Mouse (Mus musculus) frontal cortex, adult (tissue): ENCODE results near the gene Kcnh4.

Experiments
- ATAC-seq: cut with Nextera tagmentation; 2 replicates; pipeline ENCODE4 v1.9.2; 2017; ENCODE audit warnings: mild to moderate bottlenecking, moderate library complexity, mixed read lengths; ENCODE audit not compliant: low TSS enrichment

Kcnh4 gene

DNA sequence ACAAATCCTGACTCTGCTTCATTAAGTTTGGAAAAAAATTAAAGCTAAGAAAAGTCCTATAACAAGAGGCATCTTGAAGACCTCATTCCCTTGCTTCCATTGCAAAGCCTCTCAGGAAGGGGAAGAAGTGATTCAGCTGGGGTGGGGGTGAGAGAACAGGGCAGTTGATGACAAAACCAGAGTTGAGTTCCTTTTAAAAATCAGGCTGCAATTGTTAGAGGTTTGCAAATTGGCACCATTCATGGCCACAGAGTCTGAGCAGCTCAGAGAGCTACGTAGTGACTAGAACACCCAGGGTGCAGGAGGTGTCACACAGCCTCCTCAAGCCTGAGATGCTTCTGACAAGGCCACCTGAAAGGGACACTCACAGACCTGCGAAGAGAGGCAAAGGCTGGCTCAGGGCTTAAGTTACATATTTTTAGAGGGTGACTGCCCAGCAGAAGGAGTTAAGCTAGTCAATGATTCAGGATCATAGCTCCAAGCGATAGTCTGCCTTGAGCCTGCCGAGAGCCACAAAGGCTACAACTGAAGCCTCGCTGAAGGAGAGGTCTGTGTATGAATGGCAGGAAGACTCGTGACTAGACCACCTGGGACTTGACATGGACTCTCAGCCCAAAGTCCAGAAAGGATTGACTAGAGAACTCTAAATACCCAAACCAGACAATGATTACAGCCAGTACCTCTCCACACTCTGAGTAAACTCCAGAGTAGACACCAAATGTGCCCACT, 29.1 kb downstream of the Kcnh4 start:
- ATAC-seq = no peak

GRCm38 (mm10) chr11:100729976-100730375, 29.8 kb downstream of the Kcnh4 start:
- no peak for ATAC-seq

DNA sequence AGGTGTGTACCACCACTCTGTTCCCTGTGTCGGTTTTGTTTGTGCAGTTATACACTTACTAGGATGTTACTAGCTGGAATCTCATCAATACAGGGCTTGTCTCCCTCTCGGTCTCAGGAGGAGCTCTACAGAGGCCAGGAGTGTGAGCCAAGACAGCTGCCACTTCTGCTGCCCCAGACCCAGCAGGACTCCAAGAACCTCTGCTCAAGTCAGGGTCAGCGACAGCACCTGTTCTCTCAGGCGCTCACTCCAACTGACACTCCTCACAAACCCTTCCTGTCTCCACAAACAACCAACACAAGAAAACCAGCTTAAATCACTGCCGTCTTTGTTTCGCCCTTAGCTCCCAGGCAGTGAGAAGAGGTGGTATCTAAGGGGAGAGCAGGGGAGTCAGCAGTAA, 31.1 kb downstream of the Kcnh4 start:
- no peak for ATAC-seq

DNA sequence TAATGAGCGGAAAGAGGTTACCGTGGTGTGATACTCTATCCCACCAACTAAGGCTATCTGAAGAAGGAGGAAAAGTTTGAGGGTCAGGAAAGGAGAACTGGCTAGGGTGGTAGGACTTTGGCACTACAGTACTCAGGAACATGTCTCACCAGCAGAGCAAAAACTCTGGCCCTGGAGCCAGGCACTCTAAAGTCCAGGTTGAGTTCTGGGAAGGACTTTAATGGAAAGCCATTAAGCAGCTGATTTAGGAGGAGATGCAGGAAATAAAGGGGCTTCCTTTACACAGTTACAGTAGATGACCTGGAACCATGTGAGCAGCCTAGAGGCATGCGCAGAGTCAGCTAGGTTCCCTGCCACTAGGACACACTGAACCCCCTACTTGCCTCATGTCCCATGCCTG, 32.5 kb downstream of the Kcnh4 start:
- no peak for ATAC-seq

DNA sequence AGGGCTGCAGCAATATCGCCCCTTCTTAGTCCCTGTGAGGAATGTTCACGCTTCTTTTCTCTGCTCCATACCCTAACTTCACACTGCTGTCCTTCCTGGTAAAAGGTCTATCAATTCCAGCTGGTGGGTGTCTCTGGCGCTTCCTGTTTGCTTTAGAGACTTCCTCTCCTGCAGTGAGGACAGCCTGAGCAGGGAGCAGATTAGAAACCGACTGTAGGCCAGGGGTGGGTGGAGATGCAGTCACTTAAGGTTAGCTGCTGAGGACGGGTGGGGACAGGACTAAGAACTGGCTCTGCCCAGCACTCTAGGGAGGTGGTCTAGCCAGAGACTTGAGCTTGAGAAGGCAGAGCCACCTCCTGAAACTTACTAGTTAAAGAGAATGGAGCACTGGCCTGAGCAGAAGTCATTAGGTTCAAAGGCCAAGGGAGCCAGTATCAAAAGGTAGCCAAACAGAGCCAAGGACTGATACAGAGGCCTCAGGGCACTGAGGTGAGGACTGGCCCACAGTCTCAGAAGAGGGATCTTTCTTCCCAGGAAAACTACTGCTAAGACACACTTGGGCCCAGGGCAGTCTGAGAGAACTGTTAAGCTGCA, 34.7 kb downstream of the Kcnh4 start:
- no peak for ATAC-seq

GRCm38 (mm10) chr11:100722493-100723028, 37.2 kb downstream of the Kcnh4 start:
- ATAC-seq = no peak

GRCm38 (mm10) chr11:100721776-100722492, 37.8 kb downstream of the Kcnh4 start:
- no peak for ATAC-seq

GRCm38 (mm10) chr11:100721254-100721653, 38.5 kb downstream of the Kcnh4 start:
- ATAC-seq = no peak

GRCm38 (mm10) chr11:100720345-100720744, 39.4 kb downstream of the Kcnh4 start:
- ATAC-seq = peak; percentile 50; the same call in 1 of the 2 replicates

DNA sequence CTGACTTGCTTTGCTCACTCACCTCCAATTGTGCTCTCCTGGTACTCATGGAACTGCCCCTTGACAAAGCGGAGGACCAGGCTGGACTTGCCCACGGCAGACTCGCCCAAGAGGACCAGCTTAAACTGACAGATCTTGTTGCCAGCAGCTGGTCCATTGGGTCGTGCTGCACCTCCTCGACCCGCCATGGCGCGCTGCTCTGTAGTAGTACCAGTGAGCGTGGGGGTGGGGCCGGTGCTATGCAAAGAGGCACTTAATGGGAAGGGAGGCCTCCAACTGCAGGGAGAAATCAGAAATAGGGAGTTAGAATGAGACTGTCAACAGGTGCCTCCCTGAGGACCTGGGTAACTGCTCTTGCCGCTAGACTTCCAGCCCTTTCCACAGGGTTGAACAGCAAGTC, 39.8 kb downstream of the Kcnh4 start:
- ATAC-seq = 0 out of 2 replicates have a peak, but pooled peaks have one; percentile 1

DNA sequence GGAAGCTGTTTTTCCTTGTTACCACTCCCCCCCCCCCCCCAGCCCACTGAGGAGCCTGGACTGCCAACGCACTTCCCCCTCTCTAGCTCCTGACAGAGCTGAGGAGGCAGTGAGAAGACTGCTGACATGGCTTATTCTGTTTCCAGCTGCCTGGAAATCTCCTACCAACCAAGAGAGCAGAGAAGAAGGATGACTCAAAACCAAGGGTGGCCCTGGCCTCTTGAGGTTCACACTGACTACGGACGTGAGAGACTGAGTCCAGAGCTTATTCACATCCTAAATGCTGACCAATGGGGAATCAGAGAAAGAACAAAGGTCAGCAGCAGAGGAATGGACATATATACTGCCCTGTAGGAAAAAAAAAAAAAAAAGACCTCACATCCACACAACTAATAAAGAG, 40.4 kb downstream of the Kcnh4 start:
- ATAC-seq = peak; percentile 62

- ATAC-seq = no peak
These were observed 40.9 kb downstream of the Kcnh4 start for GRCm38 (mm10) chr11:100718866-100719265.

- no peak for ATAC-seq
These were observed 41.3 kb downstream of the Kcnh4 start for GRCm38 (mm10) chr11:100718462-100718861.

DNA sequence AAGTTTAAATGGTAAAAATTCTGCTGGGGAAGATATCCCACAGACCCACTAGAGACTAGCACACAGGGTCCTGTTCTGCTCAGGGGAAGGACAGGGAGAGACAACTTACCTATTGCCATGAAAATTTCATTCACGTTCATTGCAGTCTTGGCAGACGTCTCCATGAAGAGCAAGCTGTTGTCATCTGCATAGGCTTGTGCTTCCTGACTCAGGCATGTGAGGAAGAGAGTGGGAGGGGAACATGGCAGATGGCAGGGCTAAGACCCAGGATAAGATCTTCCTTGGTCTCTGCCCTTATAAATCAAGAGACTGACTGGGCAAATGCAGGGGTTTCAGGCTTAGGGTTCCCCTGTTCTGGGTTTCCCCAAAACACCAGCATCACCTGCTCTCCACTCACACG, 43.1 kb downstream of the Kcnh4 start:
- ATAC-seq = no peak

GRCm38 (mm10) chr11:100714948-100715347, 44.8 kb downstream of the Kcnh4 start:
- no peak for ATAC-seq

DNA sequence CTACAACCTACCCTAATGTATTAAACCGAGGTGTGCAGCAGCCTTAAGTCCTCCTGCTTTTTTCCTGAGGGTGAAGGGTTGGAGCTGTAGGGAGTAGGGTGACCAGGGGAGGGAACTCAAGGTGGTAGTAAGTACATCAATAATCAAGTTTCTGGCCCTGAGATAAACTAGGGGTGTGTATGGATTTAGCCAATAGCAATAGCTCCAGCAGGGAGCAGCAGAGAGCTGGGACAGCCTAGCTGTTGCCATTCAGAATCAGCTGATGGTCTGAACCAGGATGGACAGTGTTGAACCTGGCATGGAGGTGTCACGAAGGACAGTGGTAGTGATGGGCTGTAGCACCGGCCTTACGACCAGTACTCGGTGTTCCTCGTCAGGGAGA, 45.2 kb downstream of the Kcnh4 start:
- ATAC-seq = no peak

GRCm38 (mm10) chr11:100713735-100714533, 45.8 kb downstream of the Kcnh4 start, which contains the start of gene Hspb9:
TSS of gene Hspb9 (plus strand) at chr11:100713850.
- peak; percentile 26; the same call in 1 of the 2 replicates for ATAC-seq

DNA sequence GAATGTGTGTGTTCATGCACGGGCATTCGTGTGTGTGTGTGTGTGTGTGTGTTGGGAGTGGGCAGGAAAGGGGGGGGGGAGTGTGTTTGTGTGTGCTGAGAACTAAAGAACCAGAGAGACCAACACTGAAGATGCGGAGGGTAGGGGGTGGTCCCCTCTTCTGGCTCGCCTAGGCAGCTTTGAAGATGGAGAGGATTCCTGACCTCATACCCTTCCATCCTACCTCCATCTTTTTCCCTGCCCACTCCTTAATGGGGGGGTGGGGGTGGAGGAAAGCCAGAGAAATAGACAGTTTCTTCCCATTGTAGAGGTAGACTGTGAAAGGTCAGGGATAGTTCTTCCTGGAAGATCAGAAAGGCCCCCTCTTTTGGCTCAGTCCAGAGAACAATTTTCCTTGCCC, 46.6 kb downstream of the Kcnh4 start:
- ATAC-seq = no peak

GRCm38 (mm10) chr11:100711783-100712615, 47.7 kb downstream of the Kcnh4 start, which contains the start of gene Kat2a:
TSS of gene Kat2a (minus strand) at chr11:100712465.
- ATAC-seq = peak; percentile 78

- no peak for ATAC-seq
These were observed 48.8 kb downstream of the Kcnh4 start for GRCm38 (mm10) chr11:100710977-100711376.

DNA sequence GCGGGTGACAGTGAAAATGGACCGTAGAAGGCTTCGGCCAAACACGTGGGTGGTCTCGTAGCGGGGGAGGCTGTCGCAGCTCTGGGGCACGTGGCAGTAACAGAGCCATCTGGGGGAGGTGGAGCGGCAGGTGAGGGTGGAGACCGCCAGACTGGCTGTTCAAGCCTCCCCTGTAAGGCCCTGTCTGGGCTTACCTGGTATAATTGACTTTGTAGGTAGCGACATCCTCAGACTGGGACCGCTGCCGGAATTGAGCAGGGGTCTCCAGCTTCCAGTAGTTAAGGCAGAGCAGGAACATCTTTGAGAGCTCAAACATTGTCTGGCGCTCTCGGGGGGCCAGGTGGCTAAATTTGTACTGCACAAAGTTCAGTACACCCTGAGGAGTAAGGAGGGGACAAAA, 49.2 kb downstream of the Kcnh4 start:
- no peak for ATAC-seq
